Mouse (Mus musculus) testis, adult 2 months (tissue): ENCODE data around the gene Reep3. TPM values are rescaled to one million over a fixed set of nuclear protein-coding genes. Genes with fewer than 3 reads are reported as not detected.

ENCODE experiments used
- H3K27ac ChIP-seq: fragments of 200-500 bp; 2 replicates; pipeline ENCODE4 v1.5.1; 2012; ENCODE audit warnings: low read depth, low read length; ENCODE audit not compliant: control insufficient read depth, insufficient read depth
- H3K27me3 ChIP-seq: fragments of 200-500 bp; 2 replicates; pipeline ENCODE4 v1.6.1; 2012; ENCODE audit warnings: mild to moderate bottlenecking, low read length, moderate library complexity; ENCODE audit not compliant: control insufficient read depth, insufficient read depth
- H3K36me3 ChIP-seq: fragments of 200-500 bp; 2 replicates; pipeline ENCODE4 v1.6.1; 2012; ENCODE audit warnings: mild to moderate bottlenecking, low read length; ENCODE audit not compliant: control insufficient read depth, insufficient read depth
- H3K4me1 ChIP-seq: fragments of 200-500 bp; 2 replicates; pipeline ENCODE4 v1.6.1; 2012; ENCODE audit warnings: low read length; ENCODE audit not compliant: control insufficient read depth, insufficient read depth
- H3K4me3 ChIP-seq: fragments of 200-500 bp; 2 replicates; pipeline ENCODE4 v1.5.1; 2012; ENCODE audit warnings: low read depth, mild to moderate bottlenecking, low read length, moderate library complexity, mixed read lengths; ENCODE audit not compliant: control insufficient read depth
- CTCF ChIP-seq: fragments of 200-500 bp; IDR thresholded peaks from 2 replicates; pipeline ENCODE4 v1.5.1; 2012; ENCODE audit warnings: low read depth, mild to moderate bottlenecking, inconsistent platforms, low read length, moderate library complexity; ENCODE audit not compliant: control insufficient read depth, insufficient read depth, insufficient replicate concordance
- POLR2A ChIP-seq: fragments of 200-500 bp; IDR thresholded peaks from 2 replicates; pipeline ENCODE4 v1.6.1; 2012; ENCODE audit warnings: low read depth, mild to moderate bottlenecking, inconsistent platforms, low read length, moderate library complexity; ENCODE audit not compliant: control insufficient read depth
- polyA plus RNA-seq: library from polyadenylated mRNA; depleted of rRNA; stranded (reverse); fragments of >200 nt; gene quantifications from 2 replicates; pipeline ENCODE4 v1.2.3, GENCODE M21; 2012; rRNA removed

Gene Reep3
- polyA plus RNA-seq, 1 experiment: 2.3 TPM

DNA sequence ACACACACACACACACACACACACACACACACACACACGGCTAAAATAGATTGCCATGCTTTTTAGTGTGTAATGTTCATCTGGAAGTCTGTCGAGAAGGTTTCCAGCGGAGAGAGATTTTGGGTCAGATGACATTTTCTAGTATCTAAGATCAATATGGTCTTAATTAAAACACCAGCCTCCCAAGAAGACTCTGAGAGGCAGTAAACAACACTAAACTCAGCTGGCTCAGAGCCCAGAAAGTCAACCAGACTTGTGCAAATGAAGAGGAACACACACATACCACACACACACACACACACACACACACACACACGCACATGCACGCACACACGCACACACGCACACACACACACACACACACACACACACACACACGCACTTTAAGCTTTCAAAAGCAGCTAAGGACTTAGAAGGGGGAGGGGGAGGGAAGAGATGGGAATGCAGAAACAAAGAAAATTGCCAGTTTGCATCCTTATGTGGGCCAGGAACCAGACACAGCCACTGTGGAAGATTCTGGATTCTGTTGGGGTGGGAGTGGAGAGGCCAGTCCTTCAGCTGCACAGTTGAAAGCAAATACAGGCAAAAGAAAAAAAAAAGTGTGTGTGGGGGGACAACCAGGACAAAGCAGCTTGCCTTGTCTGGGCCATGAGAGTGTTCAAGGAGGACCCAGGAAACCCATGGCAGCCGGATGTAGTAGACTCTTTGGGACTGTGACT is 130.2 kb downstream of the Reep3 start:
- no peaks in the 10 kb centered on the region for H3K36me3 ChIP-seq
- TF ChIP-seq CTCF: no peak
- no peak for TF ChIP-seq POLR2A
- H3K27ac ChIP-seq: no peak overlapping the region
- H3K27me3 ChIP-seq: no peaks in the 10 kb centered on the region
- H3K4me1 ChIP-seq: peaks cover 6% of the 10 kb centered on the region
- H3K4me3 ChIP-seq: peak overlapping the region; percentile 34

GRCm38 (mm10) chr10:66960136-66960535 is 136.6 kb downstream of the Reep3 start:
- Histone ChIP-seq H3K4me3 (no peak overlapping the region), H3K36me3 (no peaks in the 10 kb centered on the region), H3K27ac (no peak overlapping the region), H3K27me3 (no peaks in the 10 kb centered on the region), H3K4me1 (peaks cover 3% of the 10 kb centered on the region; the same call in 1 of the 2 replicates)
- TF ChIP-seq POLR2A (no peak), CTCF (no peak)

Other genes with a start within 250 kb of the Reep3 start
- 9.0 and 9.6 TPM in 2 replicates for gene Jmjd1c, start 820 bp downstream of the Reep3 start, polyA plus RNA-seq
- gene Nrbf2, start 188.4 kb upstream of the Reep3 start, polyA plus RNA-seq: 3.0 and 4.4 TPM in 2 replicates